10 mouse cellular contexts compared by ENCODE assay signal in the genomic region with DNA sequence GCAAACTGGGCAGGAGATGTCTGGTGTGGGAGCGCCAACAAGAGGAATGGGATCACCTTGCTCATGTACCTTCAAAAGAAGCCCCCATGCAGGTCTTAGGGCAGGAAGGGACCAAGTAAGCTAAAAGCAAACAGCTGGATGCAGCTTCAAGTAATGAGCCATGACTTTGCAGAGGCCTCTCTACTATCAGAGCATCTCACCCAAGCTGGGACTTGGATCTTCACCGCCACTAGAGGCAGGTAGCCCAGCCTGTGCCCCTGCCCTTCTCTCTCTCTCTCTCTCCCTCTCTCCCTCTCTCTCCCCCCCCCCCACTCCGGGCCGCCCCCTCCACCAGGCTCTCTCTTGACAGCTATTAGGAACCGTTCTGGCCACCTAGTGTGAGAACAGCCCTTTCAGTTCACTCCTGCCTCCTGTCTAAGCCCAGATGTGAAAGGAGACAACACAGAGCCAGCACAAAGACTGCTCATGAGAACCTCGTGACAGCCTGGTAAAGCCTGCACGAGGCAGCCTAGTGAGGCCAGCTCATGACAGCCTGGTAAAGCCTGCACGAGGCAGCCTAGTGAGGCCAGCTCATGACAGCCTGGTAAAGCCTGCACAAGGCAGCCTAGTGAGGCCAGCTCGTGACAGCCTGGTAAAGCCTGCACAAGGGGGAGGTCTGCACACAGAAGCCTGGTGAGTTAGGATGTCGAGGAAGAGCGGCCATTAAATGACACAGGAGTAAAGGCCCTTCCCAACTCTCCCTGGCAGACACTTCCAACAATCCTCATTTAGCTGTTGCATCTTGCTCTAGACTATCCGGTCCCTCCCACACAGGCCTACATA.
DNase-seq lines count a peak whose midpoint lies in the region; ATAC-seq and TF ChIP-seq lines count a peak whose summit lies in the region.
"Had no signal": no experiment of that assay in that cellular context is flagged by ENCODE, and none has a peak within 500 bp of the region (broad histone marks: within the 10 kb centered on the region; RNA-seq: fewer than 3 reads in every experiment).

No protein-coding gene starts in this region.

- 44% methylated on average over 12 of the region's 12 CpGs for whole genome bisulfite sequencing in kidney, postnatal 0 days
- WGBS in embryonic facial prominence, embryonic 11.5 days = 35% methylated on average over 12 of the region's 12 CpGs
- WGBS in hindbrain, embryonic 11.5 days = 24% methylated on average over 11 of the region's 12 CpGs
- 17% methylated on average over 12 of the region's 12 CpGs for WGBS in midbrain, embryonic 13.5 days

- H3K4me3 ChIP-seq in kidney, postnatal 0 days (replicated peaks; ENCODE audit: low read depth, low read length) = no peak overlapping the region
- H3K4me3 ChIP-seq in embryonic facial prominence, embryonic 11.5 days (ENCODE audit: low read depth, low read length) = no peak overlapping the region
- H3K4me3 ChIP-seq in hindbrain, embryonic 11.5 days (ENCODE audit: low read depth, low read length) = no peak overlapping the region
- H3K4me3 ChIP-seq in midbrain, embryonic 13.5 days (replicated peaks) = no peak overlapping the region

- no peaks in the 10 kb centered on the region for H3K9me3 ChIP-seq in kidney, postnatal 0 days (replicated peaks; ENCODE audit: low read length)
- no peaks in the 10 kb centered on the region for H3K9me3 ChIP-seq in embryonic facial prominence, embryonic 11.5 days (replicated peaks; ENCODE audit: control insufficient read depth, low read length)
- H3K9me3 ChIP-seq in hindbrain, embryonic 11.5 days (ENCODE audit: control insufficient read depth, low read length) = no peaks in the 10 kb centered on the region
- H3K9me3 ChIP-seq in midbrain, embryonic 13.5 days = no peaks in the 10 kb centered on the region

- H3K4me2 ChIP-seq in kidney, postnatal 0 days (ENCODE audit: low read length) = no peak overlapping the region
- no peak overlapping the region for H3K4me2 ChIP-seq in embryonic facial prominence, embryonic 11.5 days (ENCODE audit: low read depth, low read length)
- H3K4me2 ChIP-seq in hindbrain, embryonic 11.5 days (replicated peaks; ENCODE audit: low read depth, low read length) = no peak overlapping the region
- H3K4me2 ChIP-seq in midbrain, embryonic 13.5 days (replicated peaks) = no peak overlapping the region

- H3K27ac ChIP-seq in kidney, postnatal 0 days = peak overlapping the region; percentile 50; the same call in 1 of the 2 replicates
- H3K27ac ChIP-seq in embryonic facial prominence, embryonic 11.5 days (replicated peaks; ENCODE audit: low read depth, low read length) = peak overlapping the region; percentile 71
- H3K27ac ChIP-seq in hindbrain, embryonic 11.5 days (ENCODE audit: low read depth, low read length) = peak overlapping the region; percentile 37
- peak overlapping the region; percentile 69 for H3K27ac ChIP-seq in midbrain, embryonic 13.5 days

- no peak for ATAC-seq in kidney, postnatal 0 days (replicated peaks; ENCODE audit: low FRiP score, low read depth)
- no peak for ATAC-seq in embryonic facial prominence, embryonic 11.5 days (replicated peaks; ENCODE audit: insufficient number of reproducible peaks, low FRiP score, low TSS enrichment, low read depth)
- peak; percentile 9 for ATAC-seq in hindbrain, embryonic 11.5 days (ENCODE audit: low FRiP score)
- peak; percentile 28 for ATAC-seq in midbrain, embryonic 13.5 days
- no peak for ATAC-seq in inflammation-experienced regulatory T-cells, adult 6 months
- no peak for ATAC-seq in monocyte, adult 5-6 weeks (replicated peaks; ENCODE audit: insufficient number of reproducible peaks, low FRiP score, low TSS enrichment, poor library complexity, severe bottlenecking)

- no peak overlapping the region for H3K9ac ChIP-seq in kidney, postnatal 0 days (ENCODE audit: low read depth, low read length)
- 0 out of 2 replicates have a peak overlapping the region, but pooled peaks have one; percentile 15 for H3K9ac ChIP-seq in embryonic facial prominence, embryonic 11.5 days (replicated peaks; ENCODE audit: low read length)
- H3K9ac ChIP-seq in hindbrain, embryonic 11.5 days (ENCODE audit: low read depth, low read length) = no peak overlapping the region
- no peak overlapping the region; the same call in 1 of the 2 replicates for H3K9ac ChIP-seq in midbrain, embryonic 13.5 days (replicated peaks)

- no peak for DNase-seq in kidney, postnatal 0 days (ENCODE audit: low spot score)
- DNase-seq in kidney, adult 11 months = no peak
- DNase-seq in embryonic facial prominence, embryonic 11.5 days (ENCODE audit: low spot score) = no peak
- peak; percentile 26 for DNase-seq in hindbrain, embryonic 11.5 days (ENCODE audit: low spot score)
- no peak for DNase-seq in gastrocnemius, adult 8-10 months (ENCODE audit: low spot score in 2 of 2)
- DNase-seq: gastrocnemius, postnatal 36 days; thymus, postnatal 4 days had no signal

- peaks cover 33% of the 10 kb centered on the region for H3K4me1 ChIP-seq in kidney, postnatal 0 days (replicated peaks; ENCODE audit: insufficient read depth, low read length)
- peaks cover 20% of the 10 kb centered on the region for H3K4me1 ChIP-seq in embryonic facial prominence, embryonic 11.5 days (ENCODE audit: control insufficient read depth, insufficient read depth, low read length)
- H3K4me1 ChIP-seq in hindbrain, embryonic 11.5 days (replicated peaks; ENCODE audit: control insufficient read depth, insufficient read depth, low read length) = peaks cover 39% of the 10 kb centered on the region
- H3K4me1 ChIP-seq in midbrain, embryonic 13.5 days (replicated peaks) = peaks cover 73% of the 10 kb centered on the region

- no peaks in the 10 kb centered on the region for H3K36me3 ChIP-seq in kidney, postnatal 0 days (ENCODE audit: insufficient read depth, low read length)
- H3K36me3 ChIP-seq in embryonic facial prominence, embryonic 11.5 days (replicated peaks; ENCODE audit: control insufficient read depth, insufficient read depth, low read depth, low read length) = no peaks in the 10 kb centered on the region
- no peaks in the 10 kb centered on the region for H3K36me3 ChIP-seq in hindbrain, embryonic 11.5 days (ENCODE audit: control insufficient read depth, insufficient read depth, low read length)
- no peaks in the 10 kb centered on the region for H3K36me3 ChIP-seq in midbrain, embryonic 13.5 days

- no peaks in the 10 kb centered on the region for H3K27me3 ChIP-seq in kidney, postnatal 0 days (ENCODE audit: insufficient read depth, low read length)
- H3K27me3 ChIP-seq in embryonic facial prominence, embryonic 11.5 days (ENCODE audit: control insufficient read depth, insufficient read depth, low read length) = no peaks in the 10 kb centered on the region
- 0 out of 2 replicates have a peak, but pooled peaks cover 4% of the 10 kb centered on the region for H3K27me3 ChIP-seq in hindbrain, embryonic 11.5 days (ENCODE audit: control insufficient read depth, insufficient read depth, low read length)
- peaks cover 32% of the 10 kb centered on the region for H3K27me3 ChIP-seq in midbrain, embryonic 13.5 days

- no peak for TF ChIP-seq CTCF in kidney, postnatal 0 days (IDR thresholded peaks at IDR 0.05; ENCODE audit: low read depth)

Comparison
In these comparisons a context has a peak if more than half of its experiments do, and no peak if none do; other contexts are left out.
1. ATAC-seq: peak in hindbrain, embryonic 11.5 days (single experiment) and midbrain, embryonic 13.5 days (single experiment); none in kidney, postnatal 0 days (single experiment), embryonic facial prominence, embryonic 11.5 days (single experiment), inflammation-experienced regulatory T-cells, adult 6 months (single experiment) and monocyte, adult 5-6 weeks (single experiment).
2. Peak in every context shown above with its lines, with median percentiles within 50 percentile points of each other: H3K27ac ChIP-seq.